Mouse (Mus musculus) embryo, embryonic 11 days (tissue): ENCODE measurements around the gene 1700109H08Rik.
"Not testable (repeated sequence)": the region's sequence is repeated elsewhere in the genome, so short reads cannot be mapped to it uniquely, and the experiment has no call there.

Source experiments
- DNase-seq: peaks from one replicate; pipeline ENCODE4 v3.0.0-alpha.2; 2015

Gene 1700109H08Rik

GRCm38 (mm10) chr5:3600298-3600697, 28.9 kb downstream of the 1700109H08Rik start:
- no peak for DNase-seq

- no peak for DNase-seq
These were observed 29.4 kb downstream of the 1700109H08Rik start for GRCm38 (mm10) chr5:3600790-3601189.

- no peak for DNase-seq
These were observed 35.7 kb downstream of the 1700109H08Rik start for GRCm38 (mm10) chr5:3607114-3607513.

GRCm38 (mm10) chr5:3609241-3609640, 37.9 kb downstream of the 1700109H08Rik start:
- no peak for DNase-seq

- DNase-seq = not testable (repeated sequence)
These were observed 40.5 kb downstream of the 1700109H08Rik start for GRCm38 (mm10) chr5:3611835-3612234.

- no peak for DNase-seq
These were observed 49.1 kb downstream of the 1700109H08Rik start for GRCm38 (mm10) chr5:3620486-3620885.

- no peak for DNase-seq
These were observed 58.7 kb downstream of the 1700109H08Rik start for GRCm38 (mm10) chr5:3630055-3630454.

- peak; percentile 24 for DNase-seq
These were observed 60.3 kb downstream of the 1700109H08Rik start for GRCm38 (mm10) chr5:3631512-3632271.

- DNase-seq = no peak
These were observed 60.9 kb downstream of the 1700109H08Rik start for GRCm38 (mm10) chr5:3632285-3632684.

GRCm38 (mm10) chr5:3633315-3633714, 61.9 kb downstream of the 1700109H08Rik start:
- no peak for DNase-seq

GRCm38 (mm10) chr5:3633951-3634350, 62.6 kb downstream of the 1700109H08Rik start:
- DNase-seq = peak; percentile 17
